Mouse (Mus musculus) neural tube, embryonic 14.5 days (tissue): ENCODE results near the gene Caprin1. TPM values are rescaled to one million over a fixed set of nuclear protein-coding genes. Genes with fewer than 3 reads are reported as not detected.

ENCODE experiments used
- ATAC-seq: fragments of 200-750 bp; cut with Nextera tagmentation; 2 replicates; pipeline ENCODE4 v1.8.0; 2017; ENCODE audit warnings: low read depth, mild to moderate bottlenecking, moderate TSS enrichment, moderate library complexity
- H3K27ac ChIP-seq: fragments of 300-500 bp; sonication (generic); 2 replicates; pipeline ENCODE4 v1.5.1; 2014; ENCODE audit warnings: low read depth, mild to moderate bottlenecking, control low read depth, low read length, moderate library complexity, mixed read lengths
- H3K27me3 ChIP-seq: fragments of 300-500 bp; sonication (generic); 2 replicates; pipeline ENCODE4 v1.6.1; 2014; ENCODE audit warnings: low read length; ENCODE audit not compliant: control insufficient read depth, insufficient read depth
- H3K36me3 ChIP-seq: fragments of 300-500 bp; sonication (generic); 2 replicates; pipeline ENCODE4 v1.6.1; 2014; ENCODE audit warnings: low read length, mixed read lengths; ENCODE audit not compliant: control insufficient read depth, insufficient read depth
- H3K4me1 ChIP-seq: fragments of 300-500 bp; sonication (generic); 2 replicates; pipeline ENCODE4 v1.6.1; 2014; ENCODE audit warnings: low read length; ENCODE audit not compliant: control insufficient read depth, insufficient read depth
- H3K4me2 ChIP-seq: fragments of 300-500 bp; sonication (generic); 2 replicates; pipeline ENCODE4 v1.6.1; 2014; ENCODE audit warnings: mild to moderate bottlenecking, low read depth, low read length, control low read depth
- H3K4me3 ChIP-seq: fragments of 300-500 bp; sonication (generic); 2 replicates; pipeline ENCODE4 v1.5.1; 2014; ENCODE audit warnings: low read depth, low read length, control low read depth, mixed read lengths
- H3K9ac ChIP-seq: fragments of 300-500 bp; sonication (generic); replicated peaks from 2 replicates; pipeline ENCODE4 v1.6.1; 2014; ENCODE audit warnings: low read depth, mild to moderate bottlenecking, control low read depth, low read length, mixed read lengths
- H3K9me3 ChIP-seq: fragments of 300-500 bp; sonication (generic); 2 replicates; pipeline ENCODE4 v1.6.1; 2016; ENCODE audit warnings: low read length; ENCODE audit not compliant: control insufficient read depth
- WGBS: fragments of 180-500 bp; shearing (Covaris S2); extraction: QIAGEN DNeasy Blood & Tissue Kit; methylation state at CpG from one replicate; pipeline ENCODE4 v1.1.7; 2014; 5-methylcytosine and 5-hydroxymethylcytosine counted together
- polyA plus RNA-seq: library from polyadenylated mRNA; unstranded; fragments of >200 nt; fragmentation: Nextera tagmentation; extraction: Ambion mirVana; gene quantifications from 2 replicates; pipeline ENCODE4 v1.2.1, GENCODE M21; 2014

Caprin1 gene
- polyA plus RNA-seq = 397 and 480 TPM in 2 replicates

GRCm38 (mm10) chr2:103797491-103798009 is at the start of gene Caprin1:
Gene Caprin1, minus strand, starts transcription at chr2:103797649.
- Histone ChIP-seq H3K4me3 (peak within 1 kb of the TSS; percentile 97), H3K36me3 (peaks cover 4% of the 10 kb centered on the region), H3K9ac (peak within 1 kb of the TSS; percentile 99), H3K9me3 (no peaks in the 10 kb centered on the region), H3K27me3 (no peaks in the 10 kb centered on the region), H3K4me2 (peak within 1 kb of the TSS; percentile 71), H3K27ac (peak within 1 kb of the TSS; percentile 100), H3K4me1 (peaks cover 15% of the 10 kb centered on the region)
- WGBS = 0% methylated on average over 33 of the region's 33 CpGs
- peak; percentile 93 for ATAC-seq

GRCm38 (mm10) chr2:103846875-103847274 is 49.4 kb upstream of the Caprin1 start:
- Histone ChIP-seq H3K4me3 (no peak overlapping the region), H3K4me1 (no peaks in the 10 kb centered on the region), H3K9ac (no peak overlapping the region), H3K4me2 (no peak overlapping the region), H3K27me3 (no peaks in the 10 kb centered on the region), H3K27ac (no peak overlapping the region), H3K36me3 (no peaks in the 10 kb centered on the region), H3K9me3 (no peaks in the 10 kb centered on the region)
- ATAC-seq = no peak
- 86% methylated on average over 1 of the region's 1 CpGs for WGBS

GRCm38 (mm10) chr2:103846271-103846670 is 48.8 kb upstream of the Caprin1 start:
- Histone ChIP-seq H3K27ac (no peak overlapping the region), H3K36me3 (no peaks in the 10 kb centered on the region), H3K4me2 (no peak overlapping the region), H3K9me3 (no peaks in the 10 kb centered on the region), H3K9ac (no peak overlapping the region), H3K4me3 (no peak overlapping the region), H3K4me1 (no peaks in the 10 kb centered on the region), H3K27me3 (no peaks in the 10 kb centered on the region)
- 95% methylated on average over 4 of the region's 4 CpGs for WGBS
- ATAC-seq = no peak

DNA sequence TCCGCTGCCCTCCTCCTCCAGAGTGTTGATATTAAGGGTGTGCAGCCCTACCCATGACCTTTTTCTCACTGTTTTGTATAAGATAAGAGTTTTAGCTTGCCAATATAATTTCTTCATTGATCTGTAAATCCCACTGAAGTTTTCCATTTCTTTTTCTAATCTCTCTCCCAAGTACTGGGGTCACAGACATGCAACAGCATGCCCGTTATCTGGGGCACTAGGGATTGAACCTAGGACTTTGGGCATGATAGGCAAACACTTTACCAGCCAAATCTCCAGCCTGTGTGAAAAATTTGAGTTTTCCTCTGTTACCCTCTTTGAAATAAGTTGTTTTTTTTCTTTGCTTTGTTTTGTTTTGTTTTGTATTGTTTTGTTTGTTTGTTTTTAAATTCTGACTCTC is 46.6 kb upstream of the Caprin1 start:
- no peak for ATAC-seq
- 91% methylated on average over 2 of the region's 2 CpGs for WGBS

GRCm38 (mm10) chr2:103843321-103843720 is 45.9 kb upstream of the Caprin1 start:
- WGBS = 95% methylated on average over 13 of the region's 13 CpGs
- no peaks in the 10 kb centered on the region for H3K27me3 ChIP-seq
- no peak for ATAC-seq

More for the DNA sequence above, 46.6 kb upstream of the Caprin1 start:
- Histone ChIP-seq H3K4me3 (no peak overlapping the region), H3K4me2 (no peak overlapping the region), H3K9ac (no peak overlapping the region), H3K27ac (no peak overlapping the region), H3K27me3 (no peaks in the 10 kb centered on the region), H3K9me3 (no peaks in the 10 kb centered on the region), H3K36me3 (no peaks in the 10 kb centered on the region), H3K4me1 (no peaks in the 10 kb centered on the region)

DNA sequence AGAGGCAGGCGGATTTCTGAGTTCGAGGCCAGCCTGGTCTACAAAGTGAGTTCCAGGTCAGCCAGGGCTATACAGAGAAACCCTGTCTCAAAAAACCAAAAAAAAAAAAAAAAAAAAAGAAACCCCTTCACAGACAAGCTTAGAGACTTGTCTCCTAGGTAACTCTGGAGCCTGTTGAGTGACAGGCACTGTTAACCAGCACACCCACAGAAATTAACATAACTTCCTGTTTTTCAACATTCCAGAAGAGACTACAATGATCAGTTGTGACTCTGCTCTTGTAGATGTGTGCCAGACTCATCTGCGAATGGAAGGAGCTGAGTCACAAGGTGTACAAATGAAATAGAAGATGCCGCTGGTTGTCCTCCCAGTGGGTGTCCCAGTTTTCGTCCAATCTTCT is 44.9 kb upstream of the Caprin1 start:
- Histone ChIP-seq H3K9ac (no peak overlapping the region), H3K36me3 (no peaks in the 10 kb centered on the region), H3K4me1 (no peaks in the 10 kb centered on the region), H3K27ac (no peak overlapping the region), H3K9me3 (no peaks in the 10 kb centered on the region), H3K4me3 (no peak overlapping the region), H3K27me3 (no peaks in the 10 kb centered on the region), H3K4me2 (no peak overlapping the region)
- ATAC-seq = no peak
- 96% methylated on average over 3 of the region's 5 CpGs for WGBS

More at GRCm38 (mm10) chr2:103843321-103843720, 45.9 kb upstream of the Caprin1 start:
- H3K4me1 ChIP-seq = no peaks in the 10 kb centered on the region
- H3K9ac ChIP-seq = no peak overlapping the region
- H3K9me3 ChIP-seq = no peaks in the 10 kb centered on the region
- no peak overlapping the region for H3K27ac ChIP-seq
- H3K4me3 ChIP-seq = no peak overlapping the region
- H3K4me2 ChIP-seq = no peak overlapping the region
- no peaks in the 10 kb centered on the region for H3K36me3 ChIP-seq

DNA sequence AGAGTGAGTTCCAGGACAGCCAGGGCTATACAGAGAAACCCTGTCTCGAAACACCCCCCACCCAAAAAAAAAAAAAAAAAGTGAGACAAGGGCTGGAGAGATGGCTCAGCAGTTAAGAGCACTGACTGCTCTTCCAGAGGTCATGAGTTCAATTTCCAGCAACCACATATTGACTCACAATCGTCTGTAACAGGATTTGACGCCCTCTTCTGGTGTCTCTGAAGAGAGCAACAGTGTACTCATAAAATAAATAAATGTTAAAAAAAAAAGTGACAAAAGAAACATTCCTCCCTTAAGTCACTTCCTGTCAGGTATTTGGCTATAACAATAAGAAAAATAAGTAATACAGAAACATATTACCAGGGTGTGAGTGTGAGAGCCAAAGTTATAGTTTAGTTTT is 41.0 kb upstream of the Caprin1 start:
- Histone ChIP-seq H3K36me3 (no peaks in the 10 kb centered on the region), H3K27ac (no peak overlapping the region), H3K9ac (no peak overlapping the region), H3K4me2 (no peak overlapping the region), H3K27me3 (no peaks in the 10 kb centered on the region), H3K4me1 (no peaks in the 10 kb centered on the region), H3K9me3 (no peaks in the 10 kb centered on the region), H3K4me3 (no peak overlapping the region)
- 73% methylated on average over 3 of the region's 3 CpGs for WGBS
- ATAC-seq = no peak

DNA sequence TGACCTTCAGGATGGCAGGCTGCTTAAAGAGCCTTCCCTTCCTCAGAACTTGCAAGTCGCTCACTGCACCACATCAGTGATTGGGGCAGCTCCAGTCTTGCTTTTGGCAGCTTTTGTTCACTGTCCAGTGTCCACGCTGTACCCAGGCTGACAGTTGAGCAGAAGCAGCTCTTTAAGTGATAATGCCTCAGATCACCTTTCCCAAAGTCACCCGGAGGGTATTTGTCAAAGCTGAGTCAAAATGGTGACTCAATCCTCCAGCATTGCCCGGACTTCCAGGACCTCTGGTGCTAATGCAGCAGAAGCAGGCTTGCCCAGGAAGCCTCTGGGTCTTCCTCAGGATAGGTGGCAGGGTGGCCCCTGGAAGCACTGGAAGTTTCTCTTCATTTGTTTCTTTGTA is 39.7 kb upstream of the Caprin1 start:
- 94% methylated on average over 4 of the region's 4 CpGs for WGBS
- ATAC-seq = no peak
- H3K36me3 ChIP-seq = no peaks in the 10 kb centered on the region

DNA sequence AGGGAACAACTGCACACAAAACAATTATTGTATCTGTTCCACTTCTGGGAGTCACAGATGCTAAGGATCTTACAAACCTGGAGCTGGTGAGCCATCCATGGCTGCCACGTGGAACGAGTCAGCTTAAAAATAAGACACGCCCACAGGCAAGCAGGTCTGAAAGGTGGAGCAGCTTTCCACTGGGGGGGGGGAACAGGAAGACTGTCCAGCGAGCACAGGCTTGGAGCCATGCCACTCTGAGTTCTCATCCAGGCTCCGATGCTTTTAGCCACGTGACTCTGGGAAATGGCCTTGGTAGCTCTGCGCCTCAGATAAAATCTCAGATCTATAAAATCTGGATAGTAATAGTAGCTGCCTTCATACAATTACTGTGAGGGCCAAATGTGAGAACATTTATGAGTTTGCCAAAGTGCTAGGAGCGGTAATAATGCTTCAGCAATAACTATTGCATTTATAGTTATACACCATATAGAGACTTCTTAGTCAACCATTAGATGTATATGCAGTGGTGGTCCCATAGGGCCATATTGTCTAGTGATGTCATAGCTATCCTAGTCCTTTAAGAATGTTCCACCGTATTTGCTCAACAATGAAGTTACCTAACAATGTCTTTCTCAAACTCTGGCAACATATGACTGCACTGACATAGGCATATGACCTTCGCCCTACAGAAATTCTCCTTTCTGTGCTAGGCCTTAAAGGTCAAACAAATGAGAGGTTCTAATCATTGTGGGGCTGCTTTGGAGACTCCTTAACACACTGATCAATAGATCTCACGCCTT is 38.4 kb upstream of the Caprin1 start:
- no peaks in the 10 kb centered on the region for H3K4me1 ChIP-seq
- no peak overlapping the region for H3K4me2 ChIP-seq
- no peaks in the 10 kb centered on the region for H3K27me3 ChIP-seq
- no peak for ATAC-seq
- H3K9me3 ChIP-seq = no peaks in the 10 kb centered on the region
- no peaks in the 10 kb centered on the region for H3K36me3 ChIP-seq
- no peak overlapping the region for H3K4me3 ChIP-seq
- WGBS = 81% methylated on average over 11 of the region's 11 CpGs
- no peak overlapping the region for H3K27ac ChIP-seq
- no peak overlapping the region for H3K9ac ChIP-seq

More for the DNA sequence above, 39.7 kb upstream of the Caprin1 start:
- Histone ChIP-seq H3K9ac (no peak overlapping the region), H3K27ac (no peak overlapping the region), H3K4me1 (no peaks in the 10 kb centered on the region), H3K4me3 (no peak overlapping the region), H3K4me2 (no peak overlapping the region), H3K27me3 (no peaks in the 10 kb centered on the region), H3K9me3 (no peaks in the 10 kb centered on the region)
